Mouse (Mus musculus) frontal cortex, postnatal 14 days (tissue): ENCODE data around the gene Dpm2.

ENCODE experiments used
- DNase-seq, 2 experiments: peaks; one replicate each; pipeline ENCODE4 v3.0.0; 2022; ENCODE audit warnings: low spot score in 2 of 2

Gene Dpm2

GRCm38 (mm10) chr2:32547380-32547779 is 23.3 kb upstream of the Dpm2 start:
- DNase-seq: no peak

- DNase-seq: no peak
Observed at GRCm38 (mm10) chr2:32547964-32548739, 22.5 kb upstream of the Dpm2 start.

- no peak for DNase-seq
Observed at GRCm38 (mm10) chr2:32549171-32549570, 21.5 kb upstream of the Dpm2 start.

- no peak for DNase-seq
Observed at GRCm38 (mm10) chr2:32549764-32550163, 20.9 kb upstream of the Dpm2 start.

- no peak for DNase-seq
Observed at GRCm38 (mm10) chr2:32551236-32551635, 19.4 kb upstream of the Dpm2 start.

- DNase-seq: no peak
Observed at GRCm38 (mm10) chr2:32553592-32554148, 17.0 kb upstream of the Dpm2 start.

GRCm38 (mm10) chr2:32555484-32555883 is 15.2 kb upstream of the Dpm2 start:
- DNase-seq: no peak

GRCm38 (mm10) chr2:32556019-32556418 is 14.6 kb upstream of the Dpm2 start:
- DNase-seq: no peak

- no peak for DNase-seq
Observed at GRCm38 (mm10) chr2:32559570-32559969, 11.1 kb upstream of the Dpm2 start.

- peak in 1 of 2 experiments; percentile 65 for DNase-seq
Observed at GRCm38 (mm10) chr2:32566536-32567063, 4.1 kb upstream of the Dpm2 start.

GRCm38 (mm10) chr2:32568149-32568548 is 2.5 kb upstream of the Dpm2 start:
- no peak for DNase-seq

- DNase-seq: no peak
Observed at GRCm38 (mm10) chr2:32568941-32569340, 1.7 kb upstream of the Dpm2 start.

- no peak for DNase-seq
Observed at GRCm38 (mm10) chr2:32572196-32572595, 1.5 kb downstream of the Dpm2 start.

GRCm38 (mm10) chr2:32574497-32574896 is 3.8 kb downstream of the Dpm2 start, which contains the start of gene Pip5kl1:
TSS of gene Pip5kl1 (plus strand) at chr2:32574797.
- no peak for DNase-seq

- peak; percentile 70 to 75 for DNase-seq
Observed at GRCm38 (mm10) chr2:32574901-32575585, 4.4 kb downstream of the Dpm2 start.

- peak; percentile 60 to 71 for DNase-seq
Observed at GRCm38 (mm10) chr2:32575586-32576160, 5.0 kb downstream of the Dpm2 start, which contains the start of gene 9430097D07Rik. TSS of gene 9430097D07Rik (minus strand) at chr2:32575684.

GRCm38 (mm10) chr2:32576532-32576931 is 5.9 kb downstream of the Dpm2 start:
- no peak for DNase-seq

GRCm38 (mm10) chr2:32578146-32579046 is 7.7 kb downstream of the Dpm2 start:
- DNase-seq: no peak

- peak; percentile 72 to 76 for DNase-seq
Observed at GRCm38 (mm10) chr2:32581450-32582095, 10.9 kb downstream of the Dpm2 start.
